Mouse (Mus musculus) ES-E14 (cell line): Measurements from ENCODE around the gene Aqp9. TPM values are rescaled to one million over a fixed set of nuclear protein-coding genes. Genes with fewer than 3 reads are reported as not detected.

Experiments used
- DNase-seq: peaks from one replicate; pipeline ENCODE4 v3.0.0-alpha.2; 2013; ENCODE audit warnings: low read depth, low spot score
- H3K27ac ChIP-seq: 2 replicates; pipeline ENCODE4 v1.5.1; 2012; ENCODE audit warnings: low read depth, mild to moderate bottlenecking, low read length, moderate library complexity, mixed read lengths; ENCODE audit not compliant: poor library complexity, insufficient read depth, severe bottlenecking
- H3K36me3 ChIP-seq: 2 replicates; pipeline ENCODE4 v1.6.1; 2012; ENCODE audit warnings: mild to moderate bottlenecking, low read length, moderate library complexity, mixed read lengths; ENCODE audit not compliant: control insufficient read depth, poor library complexity, insufficient read depth, severe bottlenecking
- H3K4me1 ChIP-seq, 2 experiments: fragments of 150-350 bp in 1 of 2; sonication (generic) in 1 of 2; 2 replicates each; pipeline ENCODE4 v1.6.1; 2012; ENCODE audit warnings: low read length in 2 of 2, mild to moderate bottlenecking in 1 of 2, mixed read lengths in 1 of 2; ENCODE audit not compliant: control insufficient read depth in 2 of 2, insufficient read depth in 2 of 2, poor library complexity in 1 of 2
- H3K4me3 ChIP-seq, 2 experiments: fragments of 150-350 bp in 1 of 2; sonication (generic) in 1 of 2; 2 replicates each; pipeline ENCODE4 v1.5.1; 2012; ENCODE audit warnings: low read length in 2 of 2, low read depth in 1 of 2, mild to moderate bottlenecking in 1 of 2, mixed read lengths in 1 of 2; ENCODE audit not compliant: insufficient read depth in 1 of 2, poor library complexity in 1 of 2, severe bottlenecking in 1 of 2
- H3K9ac ChIP-seq: 2 replicates; pipeline ENCODE4 v1.6.1; 2012; ENCODE audit warnings: low read depth, mild to moderate bottlenecking, low read length, mixed read lengths; ENCODE audit not compliant: poor library complexity, insufficient read depth, severe bottlenecking
- H3K9me3 ChIP-seq: fragments of 150-350 bp; sonication (generic); 2 replicates; pipeline ENCODE4 v1.6.1; 2012; ENCODE audit warnings: low read depth, mild to moderate bottlenecking, low read length; ENCODE audit not compliant: control insufficient read depth, insufficient read depth
- CHD2 ChIP-seq: IDR thresholded peaks from 2 replicates; pipeline ENCODE4 v1.6.1; 2014; ENCODE audit warnings: mild to moderate bottlenecking, low read depth, low read length, inconsistent platforms
- HCFC1 ChIP-seq: IDR thresholded peaks from 2 replicates; pipeline ENCODE4 v1.6.1; 2012; ENCODE audit warnings: low read length, inconsistent platforms, borderline replicate concordance; ENCODE audit not compliant: insufficient read depth
- MAFK ChIP-seq: IDR thresholded peaks from 2 replicates; pipeline ENCODE4 v1.6.1; 2014; ENCODE audit warnings: mild to moderate bottlenecking, low read depth, low read length, inconsistent platforms; ENCODE audit not compliant: insufficient read depth
- ZC3H11A ChIP-seq: IDR thresholded peaks from 2 replicates; pipeline ENCODE4 v1.6.1; 2012; ENCODE audit warnings: low read depth, mild to moderate bottlenecking, inconsistent platforms, low read length, borderline replicate concordance
- ZNF384 ChIP-seq: IDR thresholded peaks from 2 replicates; pipeline ENCODE4 v1.6.1; 2012; ENCODE audit warnings: low read depth, low read length, inconsistent platforms
- in situ Hi-C, 2 experiments: fragments of 600-800 bp; cut with MboI; formaldehyde crosslinking; loops; one replicate each; pipeline ENCODE4 v1.15.1; 2025; ENCODE audit warnings: low sequenced_read_pairs in 2 of 2, inconsistent platforms in 1 of 2; ENCODE audit not compliant: unreplicated experiment in 2 of 2
- total RNA-seq: library from RNA; depleted of rRNA; stranded (reverse); fragments of 300-350 nt; gene quantifications from 2 replicates; pipeline ENCODE4 v1.2.3, GENCODE M21; 2012

Aqp9 gene
- total RNA-seq, 1 experiment, result 0.09 TPM

DNA sequence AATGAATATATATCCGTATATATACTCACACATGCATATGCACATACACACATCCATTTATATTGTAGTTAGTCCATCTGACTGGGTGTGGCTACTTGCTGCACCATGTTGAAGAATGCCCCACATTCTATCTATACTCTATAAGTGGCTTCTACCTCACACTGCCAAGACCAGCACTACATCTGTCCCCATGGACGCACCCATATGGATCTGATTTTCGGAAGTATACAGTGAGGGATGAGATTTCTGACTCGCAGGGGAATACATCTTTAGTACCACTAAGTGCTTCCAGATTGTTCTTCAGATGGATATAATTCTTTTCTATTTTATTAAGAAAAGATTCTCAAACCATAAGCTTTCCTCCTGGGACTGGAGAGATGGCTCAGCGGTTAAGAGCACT is 65.0 kb downstream of the Aqp9 start:
- Histone ChIP-seq H3K4me1 (no peaks in the 10 kb centered on the region), H3K9ac (no peak overlapping the region), H3K27ac (no peak overlapping the region), H3K4me3 (no peak overlapping the region), H3K36me3 (no peaks in the 10 kb centered on the region), H3K9me3 (no peaks in the 10 kb centered on the region)
- no peak for DNase-seq
- in situ Hi-C loops, result no loop called here
- no peak for TF ChIP-seq CHD2
- TF ChIP-seq HCFC1, result no peak
- no peak for TF ChIP-seq ZNF384
- no peak for TF ChIP-seq MAFK
- TF ChIP-seq ZC3H11A, result no peak

- Histone ChIP-seq H3K27ac (no peak overlapping the region), H3K4me3 (no peak overlapping the region), H3K9ac (no peak overlapping the region), H3K4me1 (no peaks in the 10 kb centered on the region), H3K9me3 (no peaks in the 10 kb centered on the region), H3K36me3 (no peaks in the 10 kb centered on the region)
- no peak for DNase-seq
- in situ Hi-C loops, result loop anchor here in 1 of 2 experiments (25.0 kb wide), 1 partner anchor 432 kb away; the partner anchor contains the start of genes Gm10642 and Mindy2
- no peak for TF ChIP-seq ZC3H11A
- no peak for TF ChIP-seq ZNF384
- TF ChIP-seq HCFC1, result no peak
- no peak for TF ChIP-seq CHD2
- TF ChIP-seq MAFK, result no peak
These were observed 74.4 kb downstream of the Aqp9 start for GRCm38 (mm10) chr9:71094066-71094465.

DNA sequence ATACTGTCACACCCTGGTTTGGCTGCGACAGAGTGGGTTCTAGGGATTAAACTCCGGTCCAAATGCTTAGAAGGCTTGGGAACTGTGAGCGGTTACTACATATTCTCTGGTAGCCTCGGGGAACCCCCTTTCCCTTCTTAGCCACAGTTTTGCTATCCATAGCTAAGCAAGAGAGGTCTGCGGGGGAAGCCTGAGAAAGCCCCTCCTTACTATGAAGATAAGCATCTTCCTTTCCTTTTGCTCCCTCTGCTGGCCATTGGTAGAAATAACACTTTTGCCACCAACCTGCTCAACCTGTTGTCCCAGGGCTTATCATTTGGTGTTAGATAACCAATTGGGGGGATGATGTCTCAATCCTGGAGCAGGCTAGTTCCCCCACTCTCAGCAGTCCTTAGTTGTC is 76.4 kb downstream of the Aqp9 start:
- Histone ChIP-seq H3K36me3 (no peaks in the 10 kb centered on the region), H3K27ac (no peak overlapping the region), H3K9ac (no peak overlapping the region), H3K4me3 (no peak overlapping the region), H3K9me3 (no peaks in the 10 kb centered on the region), H3K4me1 (no peaks in the 10 kb centered on the region)
- TF ChIP-seq ZC3H11A (peak; percentile 39; the same call in 1 of the 2 replicates), HCFC1 (no peak), CHD2 (no peak), MAFK (no peak), ZNF384 (no peak)
- in situ Hi-C loops, result loop anchor here in 1 of 2 experiments (25.0 kb wide), 1 partner anchor 430 kb away; the partner anchor contains the start of genes Gm10642 and Mindy2
- DNase-seq, result peak; percentile 45

DNA sequence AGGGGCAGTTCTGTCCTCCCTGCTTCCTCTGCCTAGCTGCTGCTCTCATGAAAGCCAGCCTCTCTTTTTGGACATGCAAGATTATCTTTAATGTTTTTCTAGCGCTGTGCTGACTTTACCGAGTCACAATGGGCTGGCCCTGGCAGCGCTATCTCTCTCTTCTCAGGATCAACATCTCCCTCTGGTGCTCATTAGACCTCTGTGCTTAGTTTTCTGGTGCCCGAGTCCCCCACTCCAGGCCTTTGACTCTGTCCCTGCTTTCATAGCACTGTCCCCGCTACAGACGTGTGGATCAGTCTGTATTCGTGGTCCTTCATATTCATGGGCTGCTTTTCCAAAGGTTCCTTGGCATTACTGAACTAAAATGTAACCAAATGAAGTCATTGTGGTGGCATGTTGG is 89.3 kb downstream of the Aqp9 start:
- no peaks in the 10 kb centered on the region for H3K36me3 ChIP-seq
- no peak for TF ChIP-seq CHD2
- TF ChIP-seq ZC3H11A, result no peak
- TF ChIP-seq HCFC1, result no peak
- no peak for TF ChIP-seq ZNF384
- no peak for TF ChIP-seq MAFK
- in situ Hi-C loops, result loop anchor here in 1 of 2 experiments (25.0 kb wide), 1 partner anchor 417 kb away; the partner anchor contains the start of genes Gm10642 and Mindy2
- no peaks in the 10 kb centered on the region for H3K4me1 ChIP-seq
- no peaks in the 10 kb centered on the region for H3K9me3 ChIP-seq
- no peak overlapping the region for H3K4me3 ChIP-seq
- DNase-seq, result no peak
- no peak overlapping the region for H3K9ac ChIP-seq
- no peak overlapping the region for H3K27ac ChIP-seq
